Mouse (Mus musculus): Measurements from ENCODE around the gene Catsper4.

- TF ChIP-seq POLR2A (IDR thresholded peaks at IDR 0.05; ENCODE audit: extremely low read depth, insufficient read depth, low read length) (no peak), CTCF (IDR thresholded peaks at IDR 0.05; ENCODE audit: extremely low read depth, insufficient read depth, low read length) (no peak)
These were observed 19.6 kb upstream of the Catsper4 start, which contains the start of gene Gm30191 for GRCm38 (mm10) chr4:134246719-134247258.

Data from cortical plate, adult 2 months (tissue).